Mouse (Mus musculus) G1E-ER4 (cell line): Measurements from ENCODE around the gene Zbtb42. TPM values are rescaled to one million over a fixed set of nuclear protein-coding genes. Genes with fewer than 3 reads are reported as not detected.

Experiments
- GATA1 ChIP-seq: IDR thresholded peaks from one replicate; pipeline ENCODE4 v1.8.0; 2012; ENCODE audit warnings: low read length, inconsistent platforms
- polyA plus RNA-seq: library from polyadenylated mRNA; stranded (reverse); fragments of >175 nt; gene quantifications from 2 replicates; pipeline ENCODE4 v1.2.3, GENCODE M21; 2012

The Zbtb42 gene
- polyA plus RNA-seq, 1 experiment = 0.35 TPM

- TF ChIP-seq GATA1 = no peak
Observed at GRCm38 (mm10) chr12:112724077-112724805, 45.6 kb downstream of the Zbtb42 start.

- TF ChIP-seq GATA1 = no peak
Observed at GRCm38 (mm10) chr12:112727801-112728200, 49.2 kb downstream of the Zbtb42 start.

GRCm38 (mm10) chr12:112730808-112731207 is 52.2 kb downstream of the Zbtb42 start:
- no peak for TF ChIP-seq GATA1

Other genes with a start within 250 kb of the Zbtb42 start
- not detected in 2 replicates for gene A530016L24Rik, start 189.4 kb upstream of the Zbtb42 start, polyA plus RNA-seq
- gene Tmem179, start 162.1 kb upstream of the Zbtb42 start, polyA plus RNA-seq = not detected in 2 replicates
- gene Inf2, start 90.0 kb upstream of the Zbtb42 start, polyA plus RNA-seq = 60.6 and 69.4 TPM in 2 replicates
- gene Adssl1, start 58.8 kb upstream of the Zbtb42 start, polyA plus RNA-seq = not detected in 2 replicates
- 75.4 and 87.3 TPM in 2 replicates for gene Siva1, start 34.1 kb upstream of the Zbtb42 start, polyA plus RNA-seq
- gene Akt1, start 3.9 kb upstream of the Zbtb42 start, polyA plus RNA-seq = 376 and 445 TPM in 2 replicates
- gene Cep170b, start 41.6 kb downstream of the Zbtb42 start, polyA plus RNA-seq = not detected in 2 replicates
- 0.03 TPM in 1 of 2 replicates, not detected in the other for gene Pld4, start 81.8 kb downstream of the Zbtb42 start, polyA plus RNA-seq
- gene Ahnak2, start 123.8 kb downstream of the Zbtb42 start, polyA plus RNA-seq = not detected in 2 replicates
- 4.1 and 5.0 TPM in 2 replicates for gene Clba1, start 130.1 kb downstream of the Zbtb42 start, polyA plus RNA-seq
- 31.2 and 35.7 TPM in 2 replicates for gene Cdca4, start 150.6 kb downstream of the Zbtb42 start, polyA plus RNA-seq
- not detected in 2 replicates for gene Gpr132, start 189.4 kb downstream of the Zbtb42 start, polyA plus RNA-seq